Mouse (Mus musculus): ENCODE measurements around the gene Hspa1b.

- TF ChIP-seq FLI1 (IDR thresholded peaks at IDR 0.05; ENCODE audit: low read length) (no peak), GATA1 (IDR thresholded peaks at IDR 0.05; ENCODE audit: borderline replicate concordance, low read length) (no peak)
Observed at GRCm38 (mm10) chr17:34994751-34995150, 35.7 kb upstream of the Hspa1b start.

Data from megakaryocyte, embryonic 14.5 days (primary cell).